Mouse (Mus musculus) liver, adult 2 months (tissue): ENCODE data around the gene Ssbp2.

Source experiments
- CTCF ChIP-seq: fragments of 200-500 bp; IDR thresholded peaks from 2 replicates; pipeline ENCODE4 v1.5.1; 2011; ENCODE audit warnings: low read depth, low read length, control low read depth
- POLR2A ChIP-seq: fragments of 200-500 bp; IDR thresholded peaks from 2 replicates; pipeline ENCODE4 v1.6.1; 2011; ENCODE audit warnings: low read length, control low read depth; ENCODE audit not compliant: insufficient read depth; ENCODE audit errors: extremely low read depth

- TF ChIP-seq POLR2A (no peak), CTCF (no peak)
Measured at GRCm38 (mm10) chr13:91536711-91537110, 76.6 kb downstream of the Ssbp2 start.
